Mouse (Mus musculus) frontal cortex, postnatal 10 days (tissue): ENCODE measurements at regions not wholly inside any gene's neighbourhood (a gene's known extent, or its start where the extent isn't known, plus 50 kb on each side); places are given as distances from the start of the nearest gene placed in this dataset.
A peak's percentile ranks its signal among the peaks of the same experiment; 100 is the strongest.
"Not testable (repeated sequence)": the region's sequence is repeated elsewhere in the genome, so short reads cannot be mapped to it uniquely, and the experiment has no call there.

ENCODE experiments used
- DNase-seq, 2 experiments: peaks; one replicate each; pipeline ENCODE4 v3.0.0; 2022; ENCODE audit warnings: low spot score in 2 of 2, mixed read lengths in 1 of 2

DNA sequence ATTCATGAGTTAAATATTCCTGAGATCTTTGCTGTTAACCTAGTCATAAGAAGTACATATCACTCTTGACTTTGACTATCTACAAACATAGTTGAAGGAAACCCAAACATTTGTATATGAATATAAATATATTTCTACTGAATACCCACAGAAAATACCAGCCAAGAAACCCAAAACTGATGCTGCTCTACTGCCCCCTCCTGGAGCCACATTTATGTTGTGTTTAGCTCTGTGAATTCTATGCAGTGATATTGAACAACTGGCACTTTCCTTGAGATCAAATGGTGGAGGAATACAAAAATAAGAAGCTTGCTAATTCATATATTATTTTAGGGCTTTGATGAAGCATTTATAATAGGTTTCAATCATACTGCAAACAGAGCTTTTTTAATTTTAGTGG lies 89.7 kb upstream of the Mageb16 start:
- DNase-seq = peak in 1 of 2 experiments; percentile 10

DNA sequence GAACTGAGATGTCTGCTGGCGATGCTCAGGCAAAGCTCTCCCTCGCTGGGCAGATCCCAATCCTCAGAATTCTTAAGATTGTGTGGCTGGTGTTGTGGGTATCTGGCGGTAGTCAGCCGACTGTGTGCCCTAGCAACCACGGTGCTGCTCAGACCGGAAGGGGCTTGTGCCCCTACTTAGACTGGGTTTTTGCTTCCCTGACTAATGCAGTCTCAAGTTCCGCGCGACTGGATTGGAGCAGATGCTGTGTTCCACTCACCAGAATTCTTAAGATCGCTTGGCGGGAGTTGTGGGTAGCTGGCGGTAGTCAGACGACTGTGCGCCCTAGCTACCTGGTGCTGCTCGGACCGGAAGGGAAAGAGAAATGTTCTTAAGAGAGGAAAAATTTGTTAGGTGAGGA lies 87.4 kb upstream of the Mageb16 start:
- DNase-seq = not testable (repeated sequence)
